Mouse (Mus musculus): ENCODE measurements at regions not wholly inside any gene's neighbourhood (a gene's known extent, or its start where the extent isn't known, plus 50 kb on each side); places are given as distances from the start of the nearest gene placed in this dataset.

- no peak for TF ChIP-seq CTCF (IDR thresholded peaks at IDR 0.05; ENCODE audit: low read depth, low read length)
- no peak for TF ChIP-seq GATA1 (IDR thresholded peaks at IDR 0.05; ENCODE audit: borderline replicate concordance, low read length)
- no peak for TF ChIP-seq TAL1 (conservative IDR thresholded peaks at IDR 0.05; ENCODE audit: low read depth, low read length)
These were observed 87.9 kb upstream of the Itprid2 start for GRCm38 (mm10) chr2:79547284-79547683.
